In genomic region chr12:33303384-33303770, GRCm38 (mm10) we compare ENCODE assay signal across 7 mouse cellular contexts.
DNase-seq lines count a peak whose midpoint lies in the region; ATAC-seq and TF ChIP-seq lines count a peak whose summit lies in the region.

No protein-coding gene starts in this region.

- H3K4me3 ChIP-seq in spleen, adult 2 months (ENCODE audit: extremely low read depth, insufficient read depth, insufficient read length): peak overlapping the region; percentile 86; the same call in 1 of the 2 replicates
- peak overlapping the region; percentile 34 for H3K4me3 ChIP-seq in forebrain, embryonic 12.5 days (replicated peaks)
- H3K4me3 ChIP-seq in neural tube, embryonic 14.5 days (ENCODE audit: low read depth, low read length): peak overlapping the region; percentile 23; the same call in 1 of the 2 replicates

- no peaks in the 10 kb centered on the region for H3K36me3 ChIP-seq in spleen, adult 2 months (ENCODE audit: control insufficient read depth, insufficient read depth, low read length)
- no peaks in the 10 kb centered on the region for H3K36me3 ChIP-seq in forebrain, embryonic 12.5 days (replicated peaks)
- no peaks in the 10 kb centered on the region for H3K36me3 ChIP-seq in neural tube, embryonic 14.5 days (ENCODE audit: control insufficient read depth, insufficient read depth, low read length)

- TF ChIP-seq POLR2A in spleen, adult 2 months (IDR thresholded peaks at IDR 0.05; ENCODE audit: low read depth, low read length): no peak

- H3K27me3 ChIP-seq in spleen, adult 2 months (ENCODE audit: control insufficient read depth, insufficient read depth, low read length): no peaks in the 10 kb centered on the region
- H3K27me3 ChIP-seq in forebrain, embryonic 12.5 days: peaks cover 24% of the 10 kb centered on the region
- no peaks in the 10 kb centered on the region for H3K27me3 ChIP-seq in neural tube, embryonic 14.5 days (ENCODE audit: control insufficient read depth, insufficient read depth, low read length)

- no peaks in the 10 kb centered on the region for H3K4me1 ChIP-seq in spleen, adult 2 months (ENCODE audit: control insufficient read depth, insufficient read depth, insufficient read length)
- H3K4me1 ChIP-seq in forebrain, embryonic 12.5 days: peaks cover 22% of the 10 kb centered on the region
- H3K4me1 ChIP-seq in neural tube, embryonic 14.5 days (ENCODE audit: control insufficient read depth, insufficient read depth, low read length): peaks cover 15% of the 10 kb centered on the region; the same call in 1 of the 2 replicates

- 21% methylated on average over 9 of the region's 9 CpGs for WGBS in spleen, adult 2 months
- 2% methylated on average over 9 of the region's 9 CpGs for WGBS in forebrain, embryonic 12.5 days
- 2% methylated on average over 9 of the region's 9 CpGs for WGBS in neural tube, embryonic 14.5 days

- DNase-seq in spleen, adult 2 months (ENCODE audit: low read depth in 1 of 2, low spot score in 2 of 2): no peak
- DNase-seq in spleen, postnatal 4 days (ENCODE audit: low spot score in 2 of 2): no peak
- DNase-seq in kidney, postnatal 4 days: peak; percentile 38 to 56
- no peak for DNase-seq in yolk sac, embryonic 10.5 days (ENCODE audit: low spot score)
- DNase-seq in cerebellum, postnatal 4 days (ENCODE audit: low spot score in 2 of 2): no peak

- H3K27ac ChIP-seq in spleen, adult 2 months (ENCODE audit: insufficient read depth, low read length): peak overlapping the region; percentile 83
- no peak overlapping the region for H3K27ac ChIP-seq in forebrain, embryonic 12.5 days
- no peak overlapping the region for H3K27ac ChIP-seq in neural tube, embryonic 14.5 days (ENCODE audit: low read depth, low read length)

- peak overlapping the region; percentile 76 for H3K4me2 ChIP-seq in forebrain, embryonic 12.5 days
- peak overlapping the region; percentile 63 for H3K4me2 ChIP-seq in neural tube, embryonic 14.5 days (ENCODE audit: low read depth, low read length)

- H3K9ac ChIP-seq in forebrain, embryonic 12.5 days: no peak overlapping the region
- H3K9ac ChIP-seq in neural tube, embryonic 14.5 days (replicated peaks; ENCODE audit: low read depth, low read length): no peak overlapping the region

- H3K9me3 ChIP-seq in forebrain, embryonic 12.5 days: no peaks in the 10 kb centered on the region
- H3K9me3 ChIP-seq in neural tube, embryonic 14.5 days (ENCODE audit: control insufficient read depth, low read length): no peaks in the 10 kb centered on the region

- peak; percentile 37 for ATAC-seq in forebrain, embryonic 12.5 days (ENCODE audit: low FRiP score)
- ATAC-seq in neural tube, embryonic 14.5 days (ENCODE audit: low read depth): peak; percentile 50; the same call in 1 of the 2 replicates

- no peak for TF ChIP-seq CTCF in spleen, adult 2 months (IDR thresholded peaks at IDR 0.05; ENCODE audit: extremely low read depth, insufficient read depth, insufficient read length, insufficient replicate concordance)

Comparison
In these comparisons a context has a peak if more than half of its experiments do, and no peak if none do; other contexts are left out.
1. DNase-seq: peak in kidney, postnatal 4 days (2 of 2); none in spleen, adult 2 months (0 of 2), spleen, postnatal 4 days (0 of 2), yolk sac, embryonic 10.5 days (single experiment) and cerebellum, postnatal 4 days (0 of 2).
2. H3K4me3 ChIP-seq: peak in every context shown above with its lines; median percentile 86 in spleen, adult 2 months; 34 in forebrain, embryonic 12.5 days; 23 in neural tube, embryonic 14.5 days.